11 mouse cellular contexts compared by ENCODE assay signal in genomic region chr6:136545284-136545870, GRCm38 (mm10). TPM values are rescaled to one million over a fixed set of nuclear protein-coding genes. Genes with fewer than 3 reads are reported as not detected.
DNase-seq lines count a peak whose midpoint lies in the region; ATAC-seq and TF ChIP-seq lines count a peak whose summit lies in the region.
"Had no signal": no experiment of that assay in that cellular context is flagged by ENCODE, and none has a peak within 500 bp of the region (broad histone marks: within the 10 kb centered on the region; RNA-seq: fewer than 3 reads in every experiment).

No protein-coding gene starts in this region.

- WGBS in heart, embryonic 14.5 days = 79% methylated on average over 11 of the region's 11 CpGs
- WGBS in forebrain, embryonic 13.5 days = 79% methylated on average over 11 of the region's 11 CpGs
- 90% methylated on average over 11 of the region's 11 CpGs for WGBS in limb, embryonic 10.5 days

- no peak for TF ChIP-seq EP300 in ES-Bruce4 (IDR thresholded peaks at IDR 0.05; ENCODE audit: insufficient read depth, low read depth, low read length)

- H3K4me3 ChIP-seq in heart, embryonic 14.5 days (ENCODE audit: control insufficient read depth in 1 of 2, insufficient read depth in 1 of 2, low read depth in 1 of 2, low read length in 2 of 2) = no peak overlapping the region
- peak overlapping the region; percentile 29 for H3K4me3 ChIP-seq in ES-Bruce4 (ENCODE audit: low read depth, low read length)
- H3K4me3 ChIP-seq in forebrain, embryonic 13.5 days = no peak overlapping the region
- H3K4me3 ChIP-seq in limb, embryonic 10.5 days = no peak overlapping the region

- no peak for ATAC-seq in heart, embryonic 14.5 days (ENCODE audit: insufficient number of reproducible peaks, insufficient read depth, low FRiP score, low read depth)
- no peak for ATAC-seq in forebrain, embryonic 13.5 days

- H3K27ac ChIP-seq in heart, embryonic 14.5 days (replicated peaks in 1 of 2; ENCODE audit: control insufficient read depth in 1 of 2, insufficient read depth in 1 of 2, low read depth in 2 of 2, low read length in 2 of 2) = peak overlapping the region; percentile 24 to 45; a peak in 2 of 4 replicates
- H3K27ac ChIP-seq in ES-Bruce4 (ENCODE audit: insufficient read depth, low read length) = peak overlapping the region; percentile 74
- peak overlapping the region; percentile 31; the same call in 1 of the 2 replicates for H3K27ac ChIP-seq in forebrain, embryonic 13.5 days
- H3K27ac ChIP-seq in limb, embryonic 10.5 days = peak overlapping the region; percentile 42

- no peak for DNase-seq in heart, adult 9 months (ENCODE audit: low spot score in 2 of 2)
- no peak for DNase-seq in limb, embryonic 10.5 days (ENCODE audit: low spot score)
- no peak for DNase-seq in thymus, postnatal 36 days
- DNase-seq in c-Kit-positive CD71-positive TER-119-positive erythroid progenitor cells, embryonic 14.5 days (ENCODE audit: low spot score) = no peak
- DNase-seq in urinary bladder, postnatal 4 days (ENCODE audit: low spot score in 2 of 2) = no peak
- DNase-seq: kidney, postnatal 10 days; left cerebral cortex, postnatal 4 days; thymus, postnatal 14 days had no signal

- no peaks in the 10 kb centered on the region for H3K9me3 ChIP-seq in heart, embryonic 14.5 days (ENCODE audit: control insufficient read depth, low read length)
- H3K9me3 ChIP-seq in ES-Bruce4 (replicated peaks; ENCODE audit: control insufficient read depth, insufficient read depth, low read length, poor library complexity, severe bottlenecking) = no peaks in the 10 kb centered on the region
- H3K9me3 ChIP-seq in forebrain, embryonic 13.5 days (replicated peaks) = no peaks in the 10 kb centered on the region
- no peaks in the 10 kb centered on the region for H3K9me3 ChIP-seq in limb, embryonic 10.5 days (replicated peaks)

- no peak overlapping the region for H3K4me2 ChIP-seq in heart, embryonic 14.5 days (ENCODE audit: low read length)
- H3K4me2 ChIP-seq in forebrain, embryonic 13.5 days = no peak overlapping the region

- H3K4me1 ChIP-seq in heart, embryonic 14.5 days (ENCODE audit: control insufficient read depth in 2 of 2, insufficient read depth in 2 of 2, low read length in 2 of 2) = peaks cover 13 to 48% of the 10 kb centered on the region in 2 experiments
- peaks cover 3% of the 10 kb centered on the region for H3K4me1 ChIP-seq in ES-Bruce4 (ENCODE audit: control insufficient read depth, insufficient read depth, low read length)
- H3K4me1 ChIP-seq in forebrain, embryonic 13.5 days = peaks cover 60% of the 10 kb centered on the region
- peaks cover 25% of the 10 kb centered on the region for H3K4me1 ChIP-seq in limb, embryonic 10.5 days

- TF ChIP-seq CTCF in ES-Bruce4 (IDR thresholded peaks at IDR 0.05; ENCODE audit: low read depth, low read length) = no peak

- H3K9ac ChIP-seq in heart, embryonic 14.5 days (ENCODE audit: low read length) = no peak overlapping the region
- peak overlapping the region; percentile 48 for H3K9ac ChIP-seq in ES-Bruce4 (ENCODE audit: low read depth, poor library complexity, severe bottlenecking)
- H3K9ac ChIP-seq in forebrain, embryonic 13.5 days = no peak overlapping the region

- no peaks in the 10 kb centered on the region for H3K27me3 ChIP-seq in heart, embryonic 14.5 days (ENCODE audit: control insufficient read depth, insufficient read depth, low read length)
- H3K27me3 ChIP-seq in ES-Bruce4 (ENCODE audit: control insufficient read depth, insufficient read depth, low read length, poor library complexity, severe bottlenecking) = no peaks in the 10 kb centered on the region
- no peaks in the 10 kb centered on the region for H3K27me3 ChIP-seq in forebrain, embryonic 13.5 days
- H3K27me3 ChIP-seq in limb, embryonic 10.5 days (ENCODE audit: low read depth, poor library complexity, severe bottlenecking) = no peaks in the 10 kb centered on the region

- H3K36me3 ChIP-seq in heart, embryonic 14.5 days (ENCODE audit: control insufficient read depth, insufficient read depth, low read length) = peaks cover 4% of the 10 kb centered on the region; the same call in 1 of the 2 replicates
- H3K36me3 ChIP-seq in ES-Bruce4 (ENCODE audit: control insufficient read depth, insufficient read depth, low read length, poor library complexity, severe bottlenecking) = no peaks in the 10 kb centered on the region
- H3K36me3 ChIP-seq in forebrain, embryonic 13.5 days (ENCODE audit: poor library complexity, severe bottlenecking) = peaks cover 6% of the 10 kb centered on the region; the same call in 1 of the 2 replicates
- peaks cover 8% of the 10 kb centered on the region for H3K36me3 ChIP-seq in limb, embryonic 10.5 days

- TF ChIP-seq POLR2A in ES-Bruce4 (IDR thresholded peaks at IDR 0.05; ENCODE audit: insufficient read depth, low read length) = no peak

RNA-seq across cellular contexts. Expression of gene Atf7ip, which starts 39.4 kb away (rescaled TPM):
- 40.8 and 47.0 TPM in 2 replicates for polyA plus RNA-seq in heart, embryonic 14.5 days (2014; fragmentation: Nextera tagmentation; extraction: Ambion mirVana)
- polyA plus RNA-seq in ES-Bruce4 (2011; ENCODE audit: insufficient read depth, insufficient read length, low read depth, missing spikeins) = 110 and 114 TPM in 2 replicates
- 47.3 and 56.6 TPM in 2 replicates for polyA plus RNA-seq in forebrain, embryonic 13.5 days (2015; fragmentation: Nextera tagmentation; extraction: Ambion mirVana)
- 40.0 and 49.9 TPM in 2 replicates for polyA plus RNA-seq in limb, embryonic 10.5 days (2016; fragmentation: Nextera tagmentation; extraction: Ambion mirVana)
